ENCODE assay signal across 28 mouse cellular contexts in the genomic region with DNA sequence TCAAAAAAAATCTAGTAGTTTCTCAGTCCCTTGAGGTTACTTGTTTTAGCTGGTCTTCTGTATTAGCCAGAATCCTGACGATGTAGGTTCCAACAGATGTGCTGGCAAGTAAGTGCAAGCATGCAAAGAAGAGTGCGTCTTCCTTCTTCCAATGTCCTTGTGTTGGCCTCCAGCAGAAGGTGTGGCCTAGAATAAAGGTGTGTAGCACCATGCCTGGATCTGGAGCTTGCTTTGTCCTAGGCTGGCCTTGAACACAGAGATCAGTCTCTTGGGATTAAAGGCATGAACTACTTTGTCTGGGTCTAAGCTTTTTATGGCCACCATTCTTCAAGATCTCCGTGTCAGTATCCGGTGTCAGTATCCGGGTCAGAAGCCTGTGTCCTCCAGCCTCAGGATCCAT.
"Had no signal": no experiment of that assay in that cellular context is flagged by ENCODE, and none has a peak within 500 bp of the region (broad histone marks: within the 10 kb centered on the region; RNA-seq: fewer than 3 reads in every experiment).

No protein-coding gene starts in this region.

- H3K9me3 ChIP-seq: embryonic facial prominence, embryonic 10.5 days; embryonic facial prominence, embryonic 12.5 days; embryonic facial prominence, embryonic 13.5 days; embryonic facial prominence, embryonic 15.5 days; forebrain, embryonic 10.5 days; forebrain, embryonic 12.5 days; forebrain, embryonic 13.5 days; forebrain, embryonic 15.5 days had no signal

- H3K4me2 ChIP-seq: embryonic facial prominence, embryonic 12.5 days; embryonic facial prominence, embryonic 13.5 days; embryonic facial prominence, embryonic 15.5 days; forebrain, embryonic 12.5 days; forebrain, embryonic 13.5 days; forebrain, embryonic 15.5 days had no signal

- H3K27me3 ChIP-seq: embryonic facial prominence, embryonic 12.5 days; embryonic facial prominence, embryonic 13.5 days; embryonic facial prominence, embryonic 15.5 days; forebrain, embryonic 12.5 days; forebrain, embryonic 13.5 days; forebrain, embryonic 15.5 days had no signal

- H3K4me1 ChIP-seq: embryonic facial prominence, embryonic 10.5 days; embryonic facial prominence, embryonic 12.5 days; embryonic facial prominence, embryonic 13.5 days; embryonic facial prominence, embryonic 15.5 days; forebrain, embryonic 10.5 days; forebrain, embryonic 12.5 days; forebrain, embryonic 13.5 days; forebrain, embryonic 15.5 days had no signal

- H3K27ac ChIP-seq: embryonic facial prominence, embryonic 10.5 days; embryonic facial prominence, embryonic 12.5 days; embryonic facial prominence, embryonic 13.5 days; embryonic facial prominence, embryonic 15.5 days; forebrain, embryonic 10.5 days; forebrain, embryonic 12.5 days; forebrain, embryonic 13.5 days; forebrain, embryonic 15.5 days; gastrocnemius, adult 2 months; heart, adult 2 months had no signal

- H3K4me3 ChIP-seq: embryonic facial prominence, embryonic 10.5 days; embryonic facial prominence, embryonic 12.5 days; embryonic facial prominence, embryonic 13.5 days; embryonic facial prominence, embryonic 15.5 days; erythroblast, embryonic 14.5 days; forebrain, embryonic 10.5 days; forebrain, embryonic 12.5 days; forebrain, embryonic 13.5 days; forebrain, embryonic 15.5 days; gastrocnemius, adult 2 months; heart, adult 2 months had no signal

- ATAC-seq: forebrain, embryonic 13.5 days; forebrain, embryonic 14.5 days; forebrain, embryonic 15.5 days; forebrain, embryonic 16.5 days; forebrain, postnatal 0 days had no signal

- DNase-seq: cerebellum, adult 2 months; cerebellum, adult 8-10 months; cerebellum, adult 9-10 months; cerebellum, adult 9-11 months; cerebellum, postnatal 10 days; cerebellum, postnatal 14 days; cerebellum, postnatal 25 days; cerebellum, postnatal 36 days; embryo, embryonic 11 days; forebrain, postnatal 0 days; gastrocnemius, adult 2 months; gastrocnemius, postnatal 10 days; gastrocnemius, postnatal 14 days; gastrocnemius, postnatal 25 days; gastrocnemius, postnatal 36 days; heart, adult 18-20 months; heart, adult 2 months had no signal

- H3K36me3 ChIP-seq: embryonic facial prominence, embryonic 10.5 days; embryonic facial prominence, embryonic 12.5 days; embryonic facial prominence, embryonic 13.5 days; embryonic facial prominence, embryonic 15.5 days; forebrain, embryonic 10.5 days; forebrain, embryonic 12.5 days; forebrain, embryonic 15.5 days had no signal

- H3K9ac ChIP-seq: embryonic facial prominence, embryonic 12.5 days; embryonic facial prominence, embryonic 13.5 days; embryonic facial prominence, embryonic 15.5 days; forebrain, embryonic 12.5 days; forebrain, embryonic 13.5 days; forebrain, embryonic 15.5 days; forebrain, postnatal 0 days had no signal
